Mouse (Mus musculus): ENCODE data around the gene Serpinb1c. TPM values are rescaled to one million over a fixed set of nuclear protein-coding genes. Genes with fewer than 3 reads are reported as not detected.
A peak's percentile ranks its signal among the peaks of the same experiment; 100 is the strongest.
"Not testable (repeated sequence)": the region's sequence is repeated elsewhere in the genome, so short reads cannot be mapped to it uniquely, and the experiment has no call there.

Serpinb1c gene
- polyA plus RNA-seq, 1 experiment from 2014 or later, result 0.20 TPM

DNA sequence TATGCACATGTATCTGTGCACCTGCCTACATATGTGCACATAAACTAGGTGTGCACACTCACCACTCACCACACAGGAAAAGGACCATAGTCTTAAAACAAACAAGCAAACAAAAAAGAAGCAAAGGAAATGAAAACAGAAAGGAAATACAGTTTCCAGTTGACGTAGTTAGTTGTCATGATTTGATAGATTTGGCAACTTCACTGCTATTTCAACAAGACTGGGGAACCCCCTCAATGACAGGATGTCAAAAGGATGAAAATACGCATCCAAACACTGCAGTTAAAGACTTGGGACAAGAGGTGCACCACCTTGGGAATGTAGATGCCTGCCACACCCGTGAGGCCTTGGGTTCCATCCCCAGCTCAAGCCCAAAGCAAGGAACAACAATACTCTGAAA is 33.5 kb downstream of the Serpinb1c start:
- H3K36me3 ChIP-seq; H3K27ac ChIP-seq (replicated peaks); H3K4me3 ChIP-seq; H3K9ac ChIP-seq; ATAC-seq (ENCODE audit: extremely low read depth, insufficient number of reproducible peaks, low FRiP score, low TSS enrichment); H3K9me3 ChIP-seq; H3K4me1 ChIP-seq; H3K27me3 ChIP-seq (replicated peaks); H3K4me2 ChIP-seq: not testable (repeated sequence)
- 70% methylated on average over 3 of the region's 3 CpGs for WGBS

GRCm38 (mm10) chr13:32863456-32863855 is 34.6 kb downstream of the Serpinb1c start:
- no peak for ATAC-seq (ENCODE audit: extremely low read depth, insufficient number of reproducible peaks, low FRiP score, low TSS enrichment)
- H3K27me3 ChIP-seq (replicated peaks), result no peaks in the 10 kb centered on the region
- no peak overlapping the region for H3K4me2 ChIP-seq
- H3K4me1 ChIP-seq, result 0 out of 2 replicates have a peak, but pooled peaks cover 2% of the 10 kb centered on the region
- H3K4me3 ChIP-seq, result no peak overlapping the region
- no peak overlapping the region for H3K27ac ChIP-seq (replicated peaks)
- H3K9ac ChIP-seq, result no peak overlapping the region
- H3K9me3 ChIP-seq, result no peaks in the 10 kb centered on the region
- H3K36me3 ChIP-seq, result no peaks in the 10 kb centered on the region

DNA sequence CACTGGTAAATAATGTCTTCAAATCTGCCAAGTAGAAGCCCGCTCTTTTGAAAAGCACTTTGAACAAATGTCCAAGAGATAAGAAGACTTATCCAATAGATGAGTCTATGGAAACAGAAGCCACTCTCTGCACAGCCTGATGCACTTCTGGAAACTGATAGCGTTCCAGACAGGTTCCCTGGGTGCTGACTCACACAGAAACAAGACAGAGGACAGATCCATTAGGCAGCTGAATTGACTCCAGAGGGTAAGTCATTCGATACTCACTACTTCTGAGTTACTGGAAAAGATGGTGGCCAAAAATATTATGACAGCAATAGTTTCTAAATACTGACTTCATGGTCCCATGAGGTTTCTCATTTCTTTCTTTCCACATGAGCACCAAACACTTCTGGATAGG is 37.2 kb downstream of the Serpinb1c start:
- H3K4me3 ChIP-seq, result no peak overlapping the region

DNA sequence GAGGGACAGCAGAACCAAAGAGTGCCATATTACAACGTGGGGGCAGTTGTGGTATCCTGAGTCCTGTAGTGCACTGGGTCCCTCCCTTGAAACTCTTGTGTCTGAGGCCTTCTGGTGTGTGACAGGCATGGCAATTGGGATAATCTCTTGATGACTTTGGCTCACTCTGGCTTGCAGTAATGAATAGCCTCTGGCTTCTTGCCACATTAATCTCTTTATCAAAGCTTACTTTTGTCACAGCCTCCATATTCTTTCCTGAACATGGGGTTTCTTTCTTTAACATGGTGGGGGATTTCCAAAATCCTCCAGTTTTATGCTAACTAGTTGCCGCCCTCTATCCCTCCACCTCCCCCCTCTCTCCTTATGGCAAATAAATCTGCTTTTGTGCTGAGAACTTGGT is 44.9 kb downstream of the Serpinb1c start:
- Histone ChIP-seq H3K4me3 (no peak overlapping the region), H3K4me2 (no peak overlapping the region), H3K27me3 (replicated peaks) (no peaks in the 10 kb centered on the region), H3K4me1 (peaks cover 20% of the 10 kb centered on the region), H3K9ac (no peak overlapping the region), H3K27ac (replicated peaks) (no peak overlapping the region), H3K9me3 (no peaks in the 10 kb centered on the region), H3K36me3 (no peaks in the 10 kb centered on the region)
- WGBS, result 63% methylated on average over 2 of the region's 2 CpGs
- ATAC-seq (ENCODE audit: extremely low read depth, insufficient number of reproducible peaks, low FRiP score, low TSS enrichment), result no peak

More for the DNA sequence above, 37.2 kb downstream of the Serpinb1c start:
- 20% methylated on average over 3 of the region's 3 CpGs for WGBS
- ATAC-seq (ENCODE audit: extremely low read depth, insufficient number of reproducible peaks, low FRiP score, low TSS enrichment), result no peak
- Histone ChIP-seq H3K27ac (replicated peaks) (no peak overlapping the region), H3K4me1 (0 out of 2 replicates have a peak, but pooled peaks cover 2% of the 10 kb centered on the region), H3K9ac (no peak overlapping the region), H3K9me3 (no peaks in the 10 kb centered on the region), H3K36me3 (no peaks in the 10 kb centered on the region), H3K27me3 (replicated peaks) (no peaks in the 10 kb centered on the region), H3K4me2 (no peak overlapping the region)

- ATAC-seq (ENCODE audit: extremely low read depth, insufficient number of reproducible peaks, low FRiP score, low TSS enrichment), result no peak
- 87% methylated on average over 4 of the region's 4 CpGs for WGBS
- Histone ChIP-seq H3K4me3 (no peak overlapping the region), H3K27ac (replicated peaks) (no peak overlapping the region), H3K4me1 (peaks cover 20% of the 10 kb centered on the region), H3K4me2 (no peak overlapping the region), H3K9ac (no peak overlapping the region), H3K9me3 (no peaks in the 10 kb centered on the region), H3K27me3 (replicated peaks) (no peaks in the 10 kb centered on the region), H3K36me3 (no peaks in the 10 kb centered on the region)
Observed at GRCm38 (mm10) chr13:32852539-32852938, 45.5 kb downstream of the Serpinb1c start.

GRCm38 (mm10) chr13:32851967-32852366 is 46.0 kb downstream of the Serpinb1c start:
- WGBS, result 4% methylated on average over 7 of the region's 7 CpGs
- peaks cover 20% of the 10 kb centered on the region for H3K4me1 ChIP-seq

GRCm38 (mm10) chr13:32850668-32851404 is 47.2 kb downstream of the Serpinb1c start, which contains the start of gene Serpinb1a:
Gene Serpinb1a, minus strand, starts transcription at chr13:32851185.
- 45% methylated on average over 10 of the region's 10 CpGs for WGBS

More at GRCm38 (mm10) chr13:32851967-32852366, 46.0 kb downstream of the Serpinb1c start:
- H3K4me2 ChIP-seq, result no peak overlapping the region
- H3K27me3 ChIP-seq (replicated peaks), result no peaks in the 10 kb centered on the region
- no peak for ATAC-seq (ENCODE audit: extremely low read depth, insufficient number of reproducible peaks, low FRiP score, low TSS enrichment)
- no peak overlapping the region for H3K4me3 ChIP-seq
- H3K27ac ChIP-seq (replicated peaks), result no peak overlapping the region
- no peak overlapping the region for H3K9ac ChIP-seq
- H3K9me3 ChIP-seq, result no peaks in the 10 kb centered on the region
- H3K36me3 ChIP-seq, result no peaks in the 10 kb centered on the region

GRCm38 (mm10) chr13:32850156-32850555 is 47.9 kb downstream of the Serpinb1c start:
- Histone ChIP-seq H3K27me3 (replicated peaks) (no peaks in the 10 kb centered on the region), H3K4me1 (peaks cover 20% of the 10 kb centered on the region), H3K9ac (no peak overlapping the region), H3K4me2 (no peak overlapping the region), H3K36me3 (no peaks in the 10 kb centered on the region), H3K27ac (replicated peaks) (no peak overlapping the region), H3K4me3 (no peak overlapping the region), H3K9me3 (no peaks in the 10 kb centered on the region)
- WGBS, result 59% methylated on average over 1 of the region's 1 CpGs
- ATAC-seq (ENCODE audit: extremely low read depth, insufficient number of reproducible peaks, low FRiP score, low TSS enrichment), result no peak

More at GRCm38 (mm10) chr13:32850668-32851404, 47.2 kb downstream of the Serpinb1c start, which contains the start of gene Serpinb1a:
- Histone ChIP-seq H3K4me1 (peaks cover 20% of the 10 kb centered on the region), H3K4me2 (peak within 1 kb of the TSS; percentile 32), H3K27me3 (replicated peaks) (no peaks in the 10 kb centered on the region), H3K9ac (no peak within 1 kb of the TSS), H3K27ac (replicated peaks) (0 out of 2 replicates have a peak within 1 kb of the TSS, but pooled peaks have one; percentile 3), H3K9me3 (no peaks in the 10 kb centered on the region), H3K36me3 (no peaks in the 10 kb centered on the region), H3K4me3 (no peak within 1 kb of the TSS)
- ATAC-seq (ENCODE audit: extremely low read depth, insufficient number of reproducible peaks, low FRiP score, low TSS enrichment), result no peak

DNA sequence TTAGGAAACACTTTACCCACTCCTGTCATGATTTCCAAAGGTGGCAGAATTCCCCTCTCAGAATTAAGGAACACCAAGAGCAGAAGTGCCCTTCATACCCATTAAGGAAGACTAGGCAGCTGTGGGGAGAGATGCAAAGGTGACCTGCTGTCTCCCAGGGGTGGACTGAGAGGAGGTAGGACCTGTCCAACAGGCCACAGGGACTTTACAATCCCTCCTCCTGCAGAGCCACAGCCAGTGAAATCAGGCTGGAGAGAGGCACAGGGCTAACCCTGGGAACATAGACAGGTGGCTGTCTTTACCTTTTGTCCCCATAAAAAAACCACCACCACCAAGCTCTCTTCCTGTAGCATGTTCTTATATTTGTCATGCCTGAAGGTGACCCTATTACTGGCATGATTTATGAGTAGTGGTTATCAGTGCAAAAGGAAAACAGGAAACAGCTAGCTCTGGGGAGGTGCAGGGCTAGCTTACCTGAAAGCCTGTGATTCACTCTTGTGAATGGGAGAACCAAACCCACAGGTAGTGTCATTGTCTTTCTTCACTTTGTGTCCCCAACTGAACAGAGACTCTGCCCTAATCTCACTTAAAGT is 48.4 kb downstream of the Serpinb1c start:
- Histone ChIP-seq H3K9ac (no peak overlapping the region), H3K4me2 (no peak overlapping the region), H3K27ac (replicated peaks) (no peak overlapping the region), H3K4me3 (no peak overlapping the region), H3K27me3 (replicated peaks) (no peaks in the 10 kb centered on the region), H3K9me3 (no peaks in the 10 kb centered on the region), H3K36me3 (no peaks in the 10 kb centered on the region), H3K4me1 (peaks cover 20% of the 10 kb centered on the region)
- no peak for ATAC-seq (ENCODE audit: extremely low read depth, insufficient number of reproducible peaks, low FRiP score, low TSS enrichment)

- H3K4me2 ChIP-seq, result no peak overlapping the region
- no peaks in the 10 kb centered on the region for H3K36me3 ChIP-seq
- no peaks in the 10 kb centered on the region for H3K9me3 ChIP-seq
- H3K27me3 ChIP-seq (replicated peaks), result no peaks in the 10 kb centered on the region
- ATAC-seq (ENCODE audit: extremely low read depth, insufficient number of reproducible peaks, low FRiP score, low TSS enrichment), result no peak
- H3K4me3 ChIP-seq, result no peak overlapping the region
- peaks cover 20% of the 10 kb centered on the region for H3K4me1 ChIP-seq
- H3K9ac ChIP-seq, result no peak overlapping the region
- H3K27ac ChIP-seq (replicated peaks), result no peak overlapping the region
- WGBS, result 53% methylated on average over 4 of the region's 4 CpGs
Observed at GRCm38 (mm10) chr13:32849092-32849491, 48.9 kb downstream of the Serpinb1c start.

DNA sequence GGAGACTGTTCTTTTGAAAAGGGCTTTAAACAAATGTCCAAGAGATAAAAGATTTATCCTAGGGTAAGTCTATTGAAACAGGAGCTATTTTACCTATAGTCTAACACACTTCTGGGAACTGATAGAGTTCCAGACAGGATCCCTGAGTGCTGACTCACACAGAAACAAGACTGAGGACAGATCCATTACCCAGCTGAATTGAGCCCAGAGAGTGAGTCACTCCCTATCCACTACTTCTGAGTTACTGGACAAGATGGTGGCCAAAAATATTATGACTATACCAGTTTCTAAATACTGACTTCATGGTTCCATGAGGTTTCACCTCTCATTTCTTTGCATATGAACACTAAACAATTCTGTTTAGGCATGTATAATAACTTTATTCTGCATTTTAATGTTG is 51.8 kb downstream of the Serpinb1c start:
- H3K36me3 ChIP-seq, result no peaks in the 10 kb centered on the region
- ATAC-seq (ENCODE audit: extremely low read depth, insufficient number of reproducible peaks, low FRiP score, low TSS enrichment), result no peak
- H3K4me2 ChIP-seq, result no peak overlapping the region
- no peak overlapping the region for H3K9ac ChIP-seq
- no peaks in the 10 kb centered on the region for H3K9me3 ChIP-seq
- no peaks in the 10 kb centered on the region for H3K27me3 ChIP-seq (replicated peaks)
- peaks cover 20% of the 10 kb centered on the region for H3K4me1 ChIP-seq
- H3K4me3 ChIP-seq, result no peak overlapping the region
- H3K27ac ChIP-seq (replicated peaks), result no peak overlapping the region

DNA sequence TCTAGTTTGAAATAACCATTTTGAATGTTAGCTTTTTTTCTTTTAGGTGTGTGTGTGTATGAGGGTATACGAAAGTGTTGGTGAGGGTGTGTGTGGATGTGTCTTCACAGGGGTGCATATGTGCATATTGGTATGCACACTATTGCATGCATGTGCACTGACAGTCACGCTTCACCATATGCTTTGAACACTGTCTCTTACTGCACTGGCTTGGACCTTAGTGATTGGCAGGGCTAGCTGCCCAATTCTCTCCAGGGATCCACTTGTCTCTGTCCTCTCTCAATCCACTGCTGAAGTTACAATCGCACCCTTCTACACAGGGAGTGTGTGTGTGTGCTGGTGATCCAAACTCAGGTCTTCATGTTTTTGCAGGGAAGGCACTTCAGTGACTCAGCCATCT is 56.7 kb downstream of the Serpinb1c start:
- no peaks in the 10 kb centered on the region for H3K4me1 ChIP-seq
- no peak overlapping the region for H3K4me3 ChIP-seq
- H3K9me3 ChIP-seq, result no peaks in the 10 kb centered on the region
- 77% methylated on average over 3 of the region's 3 CpGs for WGBS
- ATAC-seq (ENCODE audit: extremely low read depth, insufficient number of reproducible peaks, low FRiP score, low TSS enrichment), result no peak
- no peak overlapping the region for H3K4me2 ChIP-seq
- no peak overlapping the region for H3K27ac ChIP-seq (replicated peaks)
- no peaks in the 10 kb centered on the region for H3K36me3 ChIP-seq
- no peak overlapping the region for H3K9ac ChIP-seq
- no peaks in the 10 kb centered on the region for H3K27me3 ChIP-seq (replicated peaks)

Data from heart, embryonic 13.5 days (tissue).